Mouse (Mus musculus) MEL (cell line): ENCODE results near the gene Cyfip2.

Source experiments
- GATA1 ChIP-seq: IDR thresholded peaks from 2 replicates; pipeline ENCODE4 v1.6.1; 2011; ENCODE audit warnings: low read depth, low read length, improper control_type of control experiment
- POLR2A ChIP-seq, 2 experiments: IDR thresholded peaks; 2 replicates each; pipeline ENCODE4 v1.6.1; 2011 to 2012; ENCODE audit warnings: low read length in 2 of 2, mild to moderate bottlenecking in 2 of 2, control low read depth in 1 of 2, improper control_type of control experiment in 1 of 2, low read depth in 1 of 2, moderate library complexity in 1 of 2; ENCODE audit not compliant: control insufficient read depth in 1 of 2, insufficient read depth in 1 of 2, poor library complexity in 1 of 2
- POLR2AphosphoS2 ChIP-seq: IDR thresholded peaks from 2 replicates; pipeline ENCODE4 v1.6.1; 2011; ENCODE audit warnings: low read length, improper control_type of control experiment
- SMC3 ChIP-seq: IDR thresholded peaks from 2 replicates; pipeline ENCODE4 v1.6.1; 2011; ENCODE audit warnings: low read depth, low read length, improper control_type of control experiment
- USF2 ChIP-seq, 2 experiments: IDR thresholded peaks; 2 replicates each; pipeline ENCODE4 v1.6.1; 2011 to 2012; ENCODE audit warnings: improper control_type of control experiment in 2 of 2, low read length in 2 of 2, borderline replicate concordance in 1 of 2, inconsistent platforms in 1 of 2, low read depth in 1 of 2, mild to moderate bottlenecking in 1 of 2; ENCODE audit not compliant: insufficient read depth in 1 of 2

GRCm38 (mm10) chr11:46146619-46147018 is 166.0 kb downstream of the Cyfip2 start:
- TF ChIP-seq GATA1 (no peak), POLR2A (IDR thresholded peaks at IDR 0.05; ENCODE audit: control insufficient read depth in 1 of 2, insufficient read depth in 1 of 2, low read depth in 1 of 2, low read length in 2 of 2, poor library complexity in 1 of 2) (no peak), SMC3 (no peak), USF2 (IDR thresholded peaks at IDR 0.05; ENCODE audit: borderline replicate concordance in 1 of 2, insufficient read depth in 1 of 2, low read depth in 1 of 2, low read length in 2 of 2) (no peak), POLR2AphosphoS2 (no peak)
